Comparison of ENCODE assay signal across 24 mouse cellular contexts in the genomic region with DNA sequence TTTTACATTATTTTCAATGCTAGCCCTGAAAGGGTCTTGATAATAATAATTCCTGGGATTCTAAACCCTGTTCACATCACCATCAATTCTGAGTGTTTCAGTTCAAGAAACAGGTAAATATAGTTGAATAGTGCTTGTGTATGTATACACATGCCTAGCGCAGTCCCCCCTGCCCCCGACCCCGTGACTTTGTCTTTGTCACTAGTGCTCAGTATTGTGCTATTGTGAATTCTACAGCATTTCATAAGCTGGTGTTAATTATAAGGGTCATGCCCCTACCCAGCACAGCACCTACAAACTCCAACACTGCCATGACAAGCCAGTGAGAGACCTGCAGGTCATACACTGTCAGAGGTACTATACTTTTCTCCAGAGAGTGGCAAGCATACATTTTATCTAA.
A peak's percentile ranks its signal among the peaks of the same experiment; 100 is the strongest.
DNase-seq lines count a peak whose midpoint lies in the region; ATAC-seq lines count a peak whose summit lies in the region.
"Had no signal": no experiment of that assay in that cellular context is flagged by ENCODE, and none has a peak within 500 bp of the region (broad histone marks: within the 10 kb centered on the region; RNA-seq: fewer than 3 reads in every experiment).

No protein-coding gene starts in this region.

- H3K9ac ChIP-seq in neural tube, embryonic 11.5 days (ENCODE audit: low read length) = no peak overlapping the region
- H3K9ac ChIP-seq in midbrain, embryonic 15.5 days = no peak overlapping the region
- H3K9ac ChIP-seq: heart, embryonic 13.5 days; limb, embryonic 13.5 days; liver, embryonic 13.5 days; lung, embryonic 15.5 days had no signal

- no peaks in the 10 kb centered on the region for H3K4me1 ChIP-seq in neural tube, embryonic 11.5 days (ENCODE audit: control insufficient read depth, insufficient read depth, low read length)
- peaks cover 14% of the 10 kb centered on the region for H3K4me1 ChIP-seq in midbrain, embryonic 15.5 days
- H3K4me1 ChIP-seq: heart, embryonic 13.5 days; limb, embryonic 13.5 days; liver, embryonic 13.5 days; lung, embryonic 15.5 days had no signal

- WGBS in neural tube, embryonic 11.5 days = 72% methylated on average over 3 of the region's 3 CpGs
- WGBS in midbrain, embryonic 15.5 days = 42% methylated on average over 3 of the region's 3 CpGs

- no peak overlapping the region for H3K27ac ChIP-seq in neural tube, embryonic 11.5 days (ENCODE audit: low read depth, low read length)
- no peak overlapping the region for H3K27ac ChIP-seq in midbrain, embryonic 15.5 days
- H3K27ac ChIP-seq: heart, embryonic 13.5 days; limb, embryonic 13.5 days; liver, embryonic 13.5 days; lung, embryonic 15.5 days had no signal

- H3K36me3 ChIP-seq in neural tube, embryonic 11.5 days (ENCODE audit: control insufficient read depth, insufficient read depth, low read length) = no peaks in the 10 kb centered on the region
- H3K36me3 ChIP-seq in midbrain, embryonic 15.5 days (replicated peaks) = no peaks in the 10 kb centered on the region
- H3K36me3 ChIP-seq: heart, embryonic 13.5 days; limb, embryonic 13.5 days; liver, embryonic 13.5 days; lung, embryonic 15.5 days had no signal

- no peak overlapping the region for H3K4me2 ChIP-seq in neural tube, embryonic 11.5 days (ENCODE audit: low read depth)
- peak overlapping the region; percentile 50 for H3K4me2 ChIP-seq in midbrain, embryonic 15.5 days
- H3K4me2 ChIP-seq: heart, embryonic 13.5 days; limb, embryonic 13.5 days; liver, embryonic 13.5 days; lung, embryonic 15.5 days had no signal

- no peak overlapping the region for H3K4me3 ChIP-seq in neural tube, embryonic 11.5 days (ENCODE audit: low read depth, low read length)
- H3K4me3 ChIP-seq in midbrain, embryonic 15.5 days = no peak overlapping the region
- H3K4me3 ChIP-seq: heart, embryonic 13.5 days; limb, embryonic 13.5 days; liver, embryonic 13.5 days; lung, embryonic 15.5 days had no signal

- no peaks in the 10 kb centered on the region for H3K9me3 ChIP-seq in neural tube, embryonic 11.5 days (ENCODE audit: control insufficient read depth, low read length)
- no peaks in the 10 kb centered on the region for H3K9me3 ChIP-seq in midbrain, embryonic 15.5 days
- H3K9me3 ChIP-seq: heart, embryonic 13.5 days; limb, embryonic 13.5 days; liver, embryonic 13.5 days; lung, embryonic 15.5 days had no signal

- peak; percentile 14 for DNase-seq in embryo, embryonic 11 days
- DNase-seq in embryo, embryonic 9.5 days (ENCODE audit: extremely low spot score) = no peak
- DNase-seq in neural tube, embryonic 11.5 days (ENCODE audit: low spot score) = no peak
- DNase-seq in neural tube, embryonic 10.5 days (ENCODE audit: extremely low spot score, low spot score) = no peak
- no peak for DNase-seq in cerebellum, postnatal 14 days
- DNase-seq in layer of hippocampus, postnatal 14 days (ENCODE audit: low spot score in 2 of 2) = no peak
- DNase-seq in layer of hippocampus, adult 18-20 months (ENCODE audit: low spot score in 2 of 2) = no peak
- DNase-seq: adrenal gland, postnatal 14 days; cerebellum, postnatal 25 days; gastrocnemius, postnatal 10 days; heart, adult 11 months; heart, postnatal 36 days; kidney, adult 2 months; kidney, postnatal 10 days; liver, embryonic 13.5 days; lung, postnatal 4 days; thymus, postnatal 36 days had no signal

- ATAC-seq in neural tube, embryonic 11.5 days (ENCODE audit: insufficient read depth, low FRiP score, low TSS enrichment) = 0 out of 2 replicates have a peak, but pooled peaks have one; percentile 35
- ATAC-seq in midbrain, embryonic 15.5 days (replicated peaks) = 0 out of 2 replicates have a peak, but pooled peaks have one; percentile 45
- ATAC-seq: CD4-positive, CD25-positive, alpha-beta regulatory T cell, adult 4 months; inflammation-experienced regulatory T-cells, adult 6 months; Patski had no signal

- no peaks in the 10 kb centered on the region for H3K27me3 ChIP-seq in neural tube, embryonic 11.5 days (ENCODE audit: control insufficient read depth, insufficient read depth, low read length)
- H3K27me3 ChIP-seq in midbrain, embryonic 15.5 days (replicated peaks) = no peaks in the 10 kb centered on the region
- H3K27me3 ChIP-seq: heart, embryonic 13.5 days; limb, embryonic 13.5 days; liver, embryonic 13.5 days; lung, embryonic 15.5 days had no signal
